Mouse (Mus musculus): ENCODE measurements around the gene Hoxc12. TPM values are rescaled to one million over a fixed set of nuclear protein-coding genes. Genes with fewer than 3 reads are reported as not detected.

Gene Hoxc12
- polyA plus RNA-seq, 1 experiment from 2014 or later, result not detected

- no peak for DNase-seq (ENCODE audit: low spot score)
Observed at GRCm38 (mm10) chr15:102980912-102981311, 44.4 kb downstream of the Hoxc12 start.

DNA sequence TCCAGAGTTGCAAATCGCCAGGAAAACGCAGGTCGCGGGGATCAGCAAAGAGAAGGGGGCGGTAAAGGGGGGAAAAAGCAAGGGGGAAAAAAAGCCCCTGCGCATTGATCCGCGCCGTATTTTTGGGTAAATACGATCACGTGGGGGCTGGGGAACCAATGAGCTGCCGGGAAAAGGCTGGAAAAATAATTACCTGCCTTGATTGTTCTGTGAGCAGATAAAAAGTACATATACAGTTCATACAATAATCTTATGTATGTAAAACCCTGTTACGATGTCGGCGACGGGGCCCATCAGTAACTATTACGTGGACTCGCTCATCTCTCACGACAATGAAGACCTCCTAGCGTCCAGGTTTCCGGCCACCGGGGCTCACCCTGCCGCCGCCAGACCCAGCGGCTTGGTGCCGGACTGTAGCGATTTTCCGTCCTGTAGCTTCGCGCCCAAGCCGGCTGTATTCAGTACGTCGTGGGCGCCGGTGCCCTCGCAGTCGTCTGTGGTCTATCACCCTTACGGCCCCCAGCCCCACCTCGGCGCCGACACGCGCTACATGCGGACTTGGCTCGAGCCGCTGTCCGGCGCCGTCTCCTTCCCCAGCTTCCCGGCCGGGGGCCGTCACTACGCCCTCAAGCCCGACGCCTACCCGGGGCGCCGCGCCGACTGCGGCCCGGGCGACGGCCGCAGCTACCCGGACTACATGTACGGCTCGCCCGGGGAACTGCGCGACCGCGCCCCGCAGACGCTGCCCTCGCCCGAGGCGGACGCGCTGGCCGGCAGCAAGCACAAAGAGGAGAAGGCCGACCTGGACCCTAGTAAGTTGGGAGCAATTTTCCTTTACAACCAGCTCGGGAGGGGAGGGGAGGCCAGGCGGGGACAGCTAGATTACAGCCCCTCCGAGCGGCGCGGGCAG, 45.1 kb downstream of the Hoxc12 start:
- DNase-seq (ENCODE audit: low spot score), result no peak

DNA sequence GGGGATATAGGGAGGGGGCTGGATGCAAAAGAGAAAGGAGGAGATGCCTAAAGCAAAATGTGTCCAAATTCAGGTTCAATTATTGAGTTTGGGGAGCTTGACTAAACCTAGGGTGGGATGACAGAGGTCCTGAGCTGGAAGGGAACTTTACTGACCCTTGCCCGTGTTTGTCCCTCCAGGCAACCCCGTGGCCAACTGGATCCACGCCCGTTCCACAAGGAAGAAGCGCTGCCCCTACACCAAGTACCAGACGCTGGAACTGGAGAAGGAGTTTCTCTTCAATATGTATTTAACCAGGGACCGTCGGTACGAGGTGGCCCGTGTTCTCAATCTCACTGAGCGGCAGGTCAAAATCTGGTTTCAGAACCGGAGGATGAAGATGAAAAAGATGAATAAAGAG, 47.2 kb downstream of the Hoxc12 start:
- no peak for DNase-seq (ENCODE audit: low spot score)

GRCm38 (mm10) chr15:102984521-102984920, 48.0 kb downstream of the Hoxc12 start:
- no peak for DNase-seq (ENCODE audit: low spot score)

GRCm38 (mm10) chr15:102984925-102985324, 48.4 kb downstream of the Hoxc12 start:
- no peak for DNase-seq (ENCODE audit: low spot score)

- DNase-seq (ENCODE audit: low spot score), result peak; percentile 79
Observed at GRCm38 (mm10) chr15:102987124-102987833, 50.7 kb downstream of the Hoxc12 start.

GRCm38 (mm10) chr15:102988078-102988477, 51.5 kb downstream of the Hoxc12 start:
- DNase-seq (ENCODE audit: low spot score), result no peak

Small RNA genes lying within 50 kb of the gene (microRNA-seq; reads per million reads assigned to microRNA genes)
- gene Mir196a-2 (ENCODE audit: borderline number of aligned reads), result 4.6 reads per million, percentile 3 among the genes with 10 or more reads in this experiment

Other genes with a start within 250 kb of the Hoxc12 start
- gene Calcoco1, start 214.6 kb upstream of the Hoxc12 start, polyA plus RNA-seq (2015; fragmentation: Nextera tagmentation; extraction: Ambion mirVana), result 55.9 and 58.4 TPM in 2 replicates
- 0.07 TPM in 1 of 2 replicates, not detected in the other for gene Hoxc13, start 15.7 kb upstream of the Hoxc12 start, polyA plus RNA-seq (2015; fragmentation: Nextera tagmentation; extraction: Ambion mirVana)
- gene Hoxc11, start 17.7 kb downstream of the Hoxc12 start, polyA plus RNA-seq (2015; fragmentation: Nextera tagmentation; extraction: Ambion mirVana), result 0.09 TPM in 1 of 2 replicates, not detected in the other
- not detected in 2 replicates for gene Hoxc10, start 30.0 kb downstream of the Hoxc12 start, polyA plus RNA-seq (2015; fragmentation: Nextera tagmentation; extraction: Ambion mirVana)
- gene Hoxc5, start 30.7 kb downstream of the Hoxc12 start, polyA plus RNA-seq (2015; fragmentation: Nextera tagmentation; extraction: Ambion mirVana), result 0.16 TPM in 1 of 2 replicates, not detected in the other
- gene Hoxc9, start 39.7 kb downstream of the Hoxc12 start, polyA plus RNA-seq (2015; fragmentation: Nextera tagmentation; extraction: Ambion mirVana), result not detected in 2 replicates
- gene Hoxc8, start 53.9 kb downstream of the Hoxc12 start, polyA plus RNA-seq (2015; fragmentation: Nextera tagmentation; extraction: Ambion mirVana), result not detected in 2 replicates
- gene Hoxc6, start 61.5 kb downstream of the Hoxc12 start, polyA plus RNA-seq (2015; fragmentation: Nextera tagmentation; extraction: Ambion mirVana), result 0.14 TPM in 1 of 2 replicates, not detected in the other
- gene Hoxc4, start 82.2 kb downstream of the Hoxc12 start, polyA plus RNA-seq (2015; fragmentation: Nextera tagmentation; extraction: Ambion mirVana), result 0.07 and 0.17 TPM in 2 replicates
- gene Smug1, start 230.3 kb downstream of the Hoxc12 start, polyA plus RNA-seq (2015; fragmentation: Nextera tagmentation; extraction: Ambion mirVana), result 7.5 and 8.9 TPM in 2 replicates